Mouse (Mus musculus): ENCODE data around the gene Dffa.

DNA sequence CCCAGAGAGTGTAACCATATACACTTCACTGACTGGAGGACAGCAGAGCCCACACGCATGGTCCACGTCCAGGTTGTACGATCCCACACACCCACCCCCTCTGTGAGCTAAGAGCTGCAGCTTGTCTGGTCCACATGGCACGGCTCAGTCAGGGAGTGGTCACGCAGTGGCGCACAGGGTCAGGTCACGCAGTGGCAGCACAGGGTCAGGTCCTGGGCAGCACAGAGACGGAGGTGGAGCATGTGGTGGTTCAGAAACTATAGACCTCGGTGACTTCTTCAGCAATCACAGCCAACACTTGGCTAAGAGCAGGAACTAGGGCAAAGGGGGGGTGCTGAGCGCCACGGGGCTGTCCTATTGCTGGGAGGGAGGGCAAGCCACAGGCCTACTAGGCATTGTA is 46.3 kb downstream of the Dffa start:
- TF ChIP-seq MAX (IDR thresholded peaks at IDR 0.05; ENCODE audit: low read depth) (no peak), POLR2A (IDR thresholded peaks at IDR 0.05; ENCODE audit: insufficient read length, low read depth) (no peak), POLR2AphosphoS2 (IDR thresholded peaks at IDR 0.05; ENCODE audit: insufficient read length, low read depth) (no peak), TCF3 (IDR thresholded peaks at IDR 0.05; ENCODE audit: insufficient read length, low read depth) (no peak), E2F4 (IDR thresholded peaks at IDR 0.05; ENCODE audit: insufficient read depth) (no peak), USF1 (IDR thresholded peaks at IDR 0.05; ENCODE audit: low read depth) (no peak), MYOD1 (IDR thresholded peaks at IDR 0.05; ENCODE audit: control insufficient read depth in 1 of 3, insufficient read length in 2 of 3, low read depth in 2 of 3) (no peak), TCF12 (IDR thresholded peaks at IDR 0.05; ENCODE audit: insufficient read depth, poor library complexity, severe bottlenecking) (no peak), SRF (IDR thresholded peaks at IDR 0.05; ENCODE audit: control insufficient read depth, insufficient read length, low read depth) (no peak), REST (IDR thresholded peaks at IDR 0.05; ENCODE audit: insufficient read depth, insufficient read length) (no peak)
